ENCODE assay signal across 9 mouse cellular contexts in genomic region chr1:156459690-156460089, GRCm38 (mm10). TPM values are rescaled to one million over a fixed set of nuclear protein-coding genes. Genes with fewer than 3 reads are reported as not detected.
DNase-seq lines count a peak whose midpoint lies in the region; ATAC-seq lines count a peak whose summit lies in the region.
"Had no signal": no experiment of that assay in that cellular context is flagged by ENCODE, and none has a peak within 500 bp of the region (broad histone marks: within the 10 kb centered on the region; RNA-seq: fewer than 3 reads in every experiment).

No protein-coding gene starts in this region.

- DNase-seq in thymus, postnatal 0 days (ENCODE audit: low spot score) = peak; percentile 26
- DNase-seq in thymus, postnatal 4 days = no peak
- peak; percentile 64 for DNase-seq in induced T-regulatory cell, adult 2 months (ENCODE audit: low read depth)
- DNase-seq in embryo, embryonic 10 days (ENCODE audit: low spot score) = no peak
- DNase-seq in frontal cortex, postnatal 36 days (ENCODE audit: low spot score in 2 of 2) = no peak
- no peak for DNase-seq in embryo, embryonic 11 days
- DNase-seq: cerebellum, postnatal 25 days had no signal

- ATAC-seq in megakaryocyte progenitor cell, adult 5-6 weeks (replicated peaks; ENCODE audit: poor library complexity) = peak; percentile 88
- ATAC-seq: midbrain, embryonic 16.5 days had no signal

RNA-seq across cellular contexts. Expression of gene Soat1, which starts 14.4 kb away (rescaled TPM):
- 43.4 and 45.6 TPM in 2 replicates for polyA plus RNA-seq in thymus, postnatal 0 days (2015; fragmentation: Nextera tagmentation; extraction: Ambion mirVana)
- 99.4 and 117 TPM in 2 replicates for total RNA-seq in megakaryocyte progenitor cell, adult 5-6 weeks (2015)
- 139 and 140 TPM in 2 replicates for total RNA-seq in megakaryocyte progenitor cell, adult 5-6 weeks (2017)

RNA-seq across cellular contexts. Expression of gene Axdnd1, which starts 38.7 kb away (rescaled TPM):
- 5.2 and 7.8 TPM in 2 replicates for polyA plus RNA-seq in thymus, postnatal 0 days (2015; fragmentation: Nextera tagmentation; extraction: Ambion mirVana)
- total RNA-seq in megakaryocyte progenitor cell, adult 5-6 weeks (2015) = 0.52 TPM in 1 of 2 replicates, not detected in the other
- total RNA-seq in megakaryocyte progenitor cell, adult 5-6 weeks (2017) = 0.68 TPM in 1 of 2 replicates, not detected in the other

Comparison
In these comparisons a context has a peak if more than half of its experiments do, and no peak if none do; other contexts are left out.
1. DNase-seq: peak in thymus, postnatal 0 days (single experiment) and induced T-regulatory cell, adult 2 months (single experiment); none in thymus, postnatal 4 days (single experiment), embryo, embryonic 10 days (single experiment), frontal cortex, postnatal 36 days (0 of 2) and embryo, embryonic 11 days (single experiment).